Mouse (Mus musculus): ENCODE data around the gene Tnfsf13. TPM values are rescaled to one million over a fixed set of nuclear protein-coding genes. Genes with fewer than 3 reads are reported as not detected.
A peak's percentile ranks its signal among the peaks of the same experiment; 100 is the strongest.
"Not testable (repeated sequence)": the region's sequence is repeated elsewhere in the genome, so short reads cannot be mapped to it uniquely, and the experiment has no call there.

The Tnfsf13 gene
- polyA plus RNA-seq (2014; fragmentation: Nextera tagmentation; extraction: Ambion mirVana) = 0.24 and 0.63 TPM in 2 replicates

DNA sequence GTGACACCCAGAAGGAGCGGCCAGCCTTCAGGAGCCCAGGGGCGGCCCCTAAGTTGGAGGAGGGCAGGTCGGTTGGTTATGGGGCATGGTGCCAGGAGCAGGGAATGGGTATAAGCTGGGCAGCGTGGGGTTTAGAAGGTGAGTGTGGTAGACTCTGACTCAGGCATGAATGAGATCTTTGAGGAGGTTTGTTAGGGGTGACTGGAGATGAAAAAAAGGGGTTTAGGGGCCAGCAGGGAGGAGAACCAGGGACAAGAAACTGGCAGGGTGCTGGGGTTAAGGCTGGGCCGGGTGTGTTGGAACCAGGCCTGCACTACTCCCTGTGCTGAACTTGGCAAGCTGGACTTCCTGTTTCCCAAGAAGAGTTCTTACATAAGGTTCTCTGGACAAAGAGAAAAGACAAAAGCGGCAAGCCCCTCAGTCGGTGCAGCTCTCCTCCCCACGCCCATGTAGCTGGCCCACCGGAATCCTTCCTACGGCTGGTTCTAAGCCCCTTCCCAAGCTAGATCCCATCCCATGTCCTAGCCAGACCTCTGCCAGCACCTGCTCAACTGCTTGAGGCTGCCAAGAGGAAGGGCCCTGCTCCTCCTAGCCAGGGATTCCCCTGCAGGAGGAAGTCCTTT lies at the start of gene Tnfsf13:
Gene Tnfsf13 (minus strand): TSS at position 259 of the 623 bp plus-strand sequence.
- no peak; the same call in 1 of the 2 replicates for ATAC-seq (ENCODE audit: insufficient number of reproducible peaks, insufficient read depth, low FRiP score, low read depth)
- H3K4me2 ChIP-seq (ENCODE audit: low read length) = peak within 1 kb of the TSS; percentile 43
- H3K4me3 ChIP-seq (ENCODE audit: control insufficient read depth in 1 of 2, insufficient read depth in 1 of 2, low read depth in 1 of 2, low read length in 2 of 2) = no peak within 1 kb of the TSS
- H3K27me3 ChIP-seq (ENCODE audit: control insufficient read depth, insufficient read depth, low read length) = no peaks in the 10 kb centered on the region
- peaks cover 16 to 27% of the 10 kb centered on the region in 2 experiments for H3K4me1 ChIP-seq (ENCODE audit: control insufficient read depth in 2 of 2, insufficient read depth in 2 of 2, low read length in 2 of 2)
- no peaks in the 10 kb centered on the region for H3K36me3 ChIP-seq (ENCODE audit: control insufficient read depth, insufficient read depth, low read length)
- peak within 1 kb of the TSS; percentile 86 to 96 for H3K27ac ChIP-seq (replicated peaks in 1 of 2; ENCODE audit: control insufficient read depth in 1 of 2, insufficient read depth in 1 of 2, low read depth in 2 of 2, low read length in 2 of 2)
- peak within 1 kb of the TSS; percentile 60 for H3K9ac ChIP-seq (ENCODE audit: low read length)
- H3K9me3 ChIP-seq (ENCODE audit: control insufficient read depth, low read length) = no peaks in the 10 kb centered on the region
- 61% methylated on average over 10 of the region's 10 CpGs for WGBS

GRCm38 (mm10) chr11:69731408-69731807 lies 45.8 kb upstream of the Tnfsf13 start:
- H3K27ac ChIP-seq (replicated peaks in 1 of 2; ENCODE audit: control insufficient read depth in 1 of 2, insufficient read depth in 1 of 2, low read depth in 2 of 2, low read length in 2 of 2); H3K9ac ChIP-seq (ENCODE audit: low read length); H3K4me3 ChIP-seq (ENCODE audit: control insufficient read depth in 1 of 2, insufficient read depth in 1 of 2, low read depth in 1 of 2, low read length in 2 of 2); H3K9me3 ChIP-seq (ENCODE audit: control insufficient read depth, low read length); H3K27me3 ChIP-seq (ENCODE audit: control insufficient read depth, insufficient read depth, low read length); ATAC-seq (ENCODE audit: insufficient number of reproducible peaks, insufficient read depth, low FRiP score, low read depth); H3K4me2 ChIP-seq (ENCODE audit: low read length); H3K4me1 ChIP-seq (ENCODE audit: control insufficient read depth in 2 of 2, insufficient read depth in 2 of 2, low read length in 2 of 2): not testable (repeated sequence)
- WGBS = 75% methylated on average over 2 of the region's 3 CpGs
- peaks cover 31% of the 10 kb centered on the region for H3K36me3 ChIP-seq (ENCODE audit: control insufficient read depth, insufficient read depth, low read length)

DNA sequence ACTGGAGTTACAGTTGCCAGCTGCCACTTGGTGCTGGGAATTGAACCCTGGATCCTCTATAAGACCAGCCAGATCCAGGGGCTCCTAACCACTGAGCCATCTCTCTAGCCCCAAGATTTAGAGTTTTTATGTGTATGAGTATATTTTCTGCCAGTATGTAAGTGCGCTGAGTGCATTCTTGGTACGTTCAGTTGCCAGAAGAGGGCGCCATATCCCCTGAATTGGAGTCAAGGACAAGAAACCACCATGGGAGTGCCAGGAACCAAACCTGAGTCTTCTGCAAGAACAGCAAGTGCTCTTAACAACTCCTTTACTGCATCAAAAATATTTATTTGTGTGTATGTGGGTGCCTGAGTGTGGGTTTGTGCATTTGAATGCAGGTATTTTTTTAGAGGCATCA lies 43.5 kb upstream of the Tnfsf13 start:
- no peak overlapping the region for H3K4me2 ChIP-seq (ENCODE audit: low read length)
- no peak overlapping the region for H3K4me3 ChIP-seq (ENCODE audit: control insufficient read depth in 1 of 2, insufficient read depth in 1 of 2, low read depth in 1 of 2, low read length in 2 of 2)
- no peak overlapping the region for H3K27ac ChIP-seq (replicated peaks in 1 of 2; ENCODE audit: control insufficient read depth in 1 of 2, insufficient read depth in 1 of 2, low read depth in 2 of 2, low read length in 2 of 2)
- no peaks in the 10 kb centered on the region for H3K4me1 ChIP-seq (ENCODE audit: control insufficient read depth in 2 of 2, insufficient read depth in 2 of 2, low read length in 2 of 2)
- ATAC-seq (ENCODE audit: insufficient number of reproducible peaks, insufficient read depth, low FRiP score, low read depth) = no peak
- no peaks in the 10 kb centered on the region for H3K9me3 ChIP-seq (ENCODE audit: control insufficient read depth, low read length)
- no peak overlapping the region for H3K9ac ChIP-seq (ENCODE audit: low read length)
- 20% methylated on average over 3 of the region's 3 CpGs for WGBS
- peaks cover 7% of the 10 kb centered on the region for H3K36me3 ChIP-seq (ENCODE audit: control insufficient read depth, insufficient read depth, low read length)
- H3K27me3 ChIP-seq (ENCODE audit: control insufficient read depth, insufficient read depth, low read length) = no peaks in the 10 kb centered on the region

DNA sequence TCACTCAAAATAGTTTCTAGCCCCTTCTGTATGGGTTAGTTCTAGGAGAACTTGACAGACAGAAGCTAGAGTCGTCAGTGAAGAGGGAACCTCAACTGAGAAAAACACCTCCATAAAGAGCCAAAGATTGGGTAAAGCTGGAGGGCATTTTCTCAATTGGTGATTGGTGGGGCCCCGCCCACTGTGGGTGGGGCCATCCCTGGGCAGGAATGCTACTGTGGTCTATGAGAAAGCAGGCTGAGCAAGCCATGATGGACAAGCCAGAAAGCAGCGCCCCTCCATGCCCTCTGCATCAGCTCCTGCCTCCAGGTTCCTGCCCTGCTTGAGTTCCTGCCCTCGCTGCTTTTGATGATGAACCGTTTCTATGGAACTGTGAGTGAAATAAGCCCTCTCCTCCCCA lies 40.4 kb upstream of the Tnfsf13 start:
- WGBS = 29% methylated on average over 5 of the region's 5 CpGs
- H3K4me1 ChIP-seq (ENCODE audit: control insufficient read depth in 2 of 2, insufficient read depth in 2 of 2, low read length in 2 of 2) = no peaks in the 10 kb centered on the region
- no peak overlapping the region for H3K4me3 ChIP-seq (ENCODE audit: control insufficient read depth in 1 of 2, insufficient read depth in 1 of 2, low read depth in 1 of 2, low read length in 2 of 2)
- H3K9ac ChIP-seq (ENCODE audit: low read length) = no peak overlapping the region
- ATAC-seq (ENCODE audit: insufficient number of reproducible peaks, insufficient read depth, low FRiP score, low read depth) = no peak
- H3K36me3 ChIP-seq (ENCODE audit: control insufficient read depth, insufficient read depth, low read length) = no peaks in the 10 kb centered on the region
- no peak overlapping the region for H3K4me2 ChIP-seq (ENCODE audit: low read length)
- no peaks in the 10 kb centered on the region for H3K27me3 ChIP-seq (ENCODE audit: control insufficient read depth, insufficient read depth, low read length)
- H3K9me3 ChIP-seq (ENCODE audit: control insufficient read depth, low read length) = no peaks in the 10 kb centered on the region
- no peak overlapping the region for H3K27ac ChIP-seq (replicated peaks in 1 of 2; ENCODE audit: control insufficient read depth in 1 of 2, insufficient read depth in 1 of 2, low read depth in 2 of 2, low read length in 2 of 2)

DNA sequence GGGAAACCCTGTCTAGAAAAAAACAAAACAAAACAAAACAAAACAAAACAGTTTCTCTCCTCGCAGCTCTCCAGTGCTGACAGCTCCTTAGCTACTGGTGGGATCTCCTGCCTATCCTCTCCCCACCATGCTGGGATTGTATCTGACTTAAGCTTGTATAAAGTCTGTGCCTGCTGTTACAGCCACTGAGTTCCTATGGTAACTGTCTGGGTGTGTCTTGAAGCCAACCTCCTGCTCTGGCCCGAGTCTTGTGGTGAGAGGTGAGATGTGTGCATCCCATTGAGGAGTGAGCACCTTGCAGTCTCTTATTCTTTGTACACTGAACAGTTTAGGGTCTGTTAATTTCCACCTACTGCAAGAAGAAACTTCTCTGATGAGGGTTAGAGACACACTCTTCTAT lies 37.5 kb upstream of the Tnfsf13 start:
- 33% methylated on average over 2 of the region's 2 CpGs for WGBS
- no peaks in the 10 kb centered on the region for H3K27me3 ChIP-seq (ENCODE audit: control insufficient read depth, insufficient read depth, low read length)
- no peak for ATAC-seq (ENCODE audit: insufficient number of reproducible peaks, insufficient read depth, low FRiP score, low read depth)

GRCm38 (mm10) chr11:69720852-69721251 lies 35.3 kb upstream of the Tnfsf13 start:
- H3K9me3 ChIP-seq (ENCODE audit: control insufficient read depth, low read length) = no peaks in the 10 kb centered on the region
- no peak overlapping the region for H3K4me2 ChIP-seq (ENCODE audit: low read length)
- H3K9ac ChIP-seq (ENCODE audit: low read length) = no peak overlapping the region
- no peak overlapping the region for H3K4me3 ChIP-seq (ENCODE audit: control insufficient read depth in 1 of 2, insufficient read depth in 1 of 2, low read depth in 1 of 2, low read length in 2 of 2)
- H3K27me3 ChIP-seq (ENCODE audit: control insufficient read depth, insufficient read depth, low read length) = no peaks in the 10 kb centered on the region
- no peak overlapping the region for H3K27ac ChIP-seq (replicated peaks in 1 of 2; ENCODE audit: control insufficient read depth in 1 of 2, insufficient read depth in 1 of 2, low read depth in 2 of 2, low read length in 2 of 2)
- ATAC-seq (ENCODE audit: insufficient number of reproducible peaks, insufficient read depth, low FRiP score, low read depth) = no peak
- H3K4me1 ChIP-seq (ENCODE audit: control insufficient read depth in 2 of 2, insufficient read depth in 2 of 2, low read length in 2 of 2) = peaks cover 0 to 7% of the 10 kb centered on the region in 2 experiments; a peak in 2 of 4 replicates
- no peaks in the 10 kb centered on the region for H3K36me3 ChIP-seq (ENCODE audit: control insufficient read depth, insufficient read depth, low read length)
- WGBS = 77% methylated on average over 6 of the region's 6 CpGs

More for the DNA sequence above, 37.5 kb upstream of the Tnfsf13 start:
- no peak overlapping the region for H3K4me3 ChIP-seq (ENCODE audit: control insufficient read depth in 1 of 2, insufficient read depth in 1 of 2, low read depth in 1 of 2, low read length in 2 of 2)
- no peaks in the 10 kb centered on the region for H3K9me3 ChIP-seq (ENCODE audit: control insufficient read depth, low read length)
- 0 out of 4 replicates have a peak, but pooled peaks cover 0 to 2% of the 10 kb centered on the region in 2 experiments for H3K4me1 ChIP-seq (ENCODE audit: control insufficient read depth in 2 of 2, insufficient read depth in 2 of 2, low read length in 2 of 2)
- no peaks in the 10 kb centered on the region for H3K36me3 ChIP-seq (ENCODE audit: control insufficient read depth, insufficient read depth, low read length)
- H3K27ac ChIP-seq (replicated peaks in 1 of 2; ENCODE audit: control insufficient read depth in 1 of 2, insufficient read depth in 1 of 2, low read depth in 2 of 2, low read length in 2 of 2) = no peak overlapping the region
- H3K4me2 ChIP-seq (ENCODE audit: low read length) = no peak overlapping the region
- H3K9ac ChIP-seq (ENCODE audit: low read length) = no peak overlapping the region

GRCm38 (mm10) chr11:69719423-69719822 lies 33.8 kb upstream of the Tnfsf13 start:
- H3K9ac ChIP-seq (ENCODE audit: low read length) = no peak overlapping the region
- H3K27me3 ChIP-seq (ENCODE audit: control insufficient read depth, insufficient read depth, low read length) = no peaks in the 10 kb centered on the region
- no peaks in the 10 kb centered on the region for H3K36me3 ChIP-seq (ENCODE audit: control insufficient read depth, insufficient read depth, low read length)
- 69% methylated on average over 6 of the region's 6 CpGs for WGBS
- H3K9me3 ChIP-seq (ENCODE audit: control insufficient read depth, low read length) = no peaks in the 10 kb centered on the region
- peaks cover 2 to 12% of the 10 kb centered on the region in 2 experiments; a peak in 3 of 4 replicates for H3K4me1 ChIP-seq (ENCODE audit: control insufficient read depth in 2 of 2, insufficient read depth in 2 of 2, low read length in 2 of 2)
- ATAC-seq (ENCODE audit: insufficient number of reproducible peaks, insufficient read depth, low FRiP score, low read depth) = no peak
- H3K4me2 ChIP-seq (ENCODE audit: low read length) = no peak overlapping the region
- H3K4me3 ChIP-seq (ENCODE audit: control insufficient read depth in 1 of 2, insufficient read depth in 1 of 2, low read depth in 1 of 2, low read length in 2 of 2) = no peak overlapping the region
- H3K27ac ChIP-seq (replicated peaks in 1 of 2; ENCODE audit: control insufficient read depth in 1 of 2, insufficient read depth in 1 of 2, low read depth in 2 of 2, low read length in 2 of 2) = no peak overlapping the region

DNA sequence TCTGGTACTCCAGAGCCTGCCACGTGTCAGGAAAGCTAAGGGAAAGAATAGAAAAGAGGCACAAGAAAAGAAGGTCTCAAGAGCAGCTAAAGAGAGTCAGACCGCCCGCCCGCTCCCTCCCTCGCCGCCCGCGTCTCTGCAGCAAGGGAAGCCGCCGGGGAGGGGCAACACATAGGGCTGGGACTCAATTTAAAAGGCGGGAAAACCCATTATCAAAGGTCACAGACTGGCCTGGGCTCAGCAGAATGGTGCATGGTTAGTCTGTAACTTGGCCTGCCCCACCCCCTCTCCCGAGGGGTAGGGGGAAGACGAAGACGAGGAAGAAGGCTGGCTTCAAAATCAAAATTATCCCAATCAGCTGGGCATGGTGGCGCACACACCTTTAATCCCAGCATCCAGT lies 33.1 kb upstream of the Tnfsf13 start:
- ATAC-seq (ENCODE audit: insufficient number of reproducible peaks, insufficient read depth, low FRiP score, low read depth) = no peak
- Histone ChIP-seq H3K36me3 (ENCODE audit: control insufficient read depth, insufficient read depth, low read length) (no peaks in the 10 kb centered on the region), H3K4me2 (ENCODE audit: low read length) (peak overlapping the region; percentile 42), H3K4me1 (ENCODE audit: control insufficient read depth in 2 of 2, insufficient read depth in 2 of 2, low read length in 2 of 2) (peaks cover 2 to 12% of the 10 kb centered on the region in 2 experiments; a peak in 3 of 4 replicates), H3K9me3 (ENCODE audit: control insufficient read depth, low read length) (no peaks in the 10 kb centered on the region), H3K27me3 (ENCODE audit: control insufficient read depth, insufficient read depth, low read length) (no peaks in the 10 kb centered on the region), H3K4me3 (ENCODE audit: control insufficient read depth in 1 of 2, insufficient read depth in 1 of 2, low read depth in 1 of 2, low read length in 2 of 2) (no peak overlapping the region), H3K9ac (ENCODE audit: low read length) (0 out of 2 replicates have a peak overlapping the region, but pooled peaks have one; percentile 41), H3K27ac (replicated peaks in 1 of 2; ENCODE audit: control insufficient read depth in 1 of 2, insufficient read depth in 1 of 2, low read depth in 2 of 2, low read length in 2 of 2) (no peak overlapping the region)
- whole genome bisulfite sequencing = 30% methylated on average over 15 of the region's 15 CpGs

Data from heart, embryonic 14.5 days (tissue).